Mouse (Mus musculus) ES-CJ7 (cell line): Measurements from ENCODE around the gene Gm12185.
A peak's percentile ranks its signal among the peaks of the same experiment; 100 is the strongest.
"Not testable (repeated sequence)": the region's sequence is repeated elsewhere in the genome, so short reads cannot be mapped to it uniquely, and the experiment has no call there.

Experiments used
- DNase-seq: peaks from one replicate; pipeline ENCODE4 v3.0.0; 2011; ENCODE audit warnings: low read depth, low spot score

The Gm12185 gene

DNA sequence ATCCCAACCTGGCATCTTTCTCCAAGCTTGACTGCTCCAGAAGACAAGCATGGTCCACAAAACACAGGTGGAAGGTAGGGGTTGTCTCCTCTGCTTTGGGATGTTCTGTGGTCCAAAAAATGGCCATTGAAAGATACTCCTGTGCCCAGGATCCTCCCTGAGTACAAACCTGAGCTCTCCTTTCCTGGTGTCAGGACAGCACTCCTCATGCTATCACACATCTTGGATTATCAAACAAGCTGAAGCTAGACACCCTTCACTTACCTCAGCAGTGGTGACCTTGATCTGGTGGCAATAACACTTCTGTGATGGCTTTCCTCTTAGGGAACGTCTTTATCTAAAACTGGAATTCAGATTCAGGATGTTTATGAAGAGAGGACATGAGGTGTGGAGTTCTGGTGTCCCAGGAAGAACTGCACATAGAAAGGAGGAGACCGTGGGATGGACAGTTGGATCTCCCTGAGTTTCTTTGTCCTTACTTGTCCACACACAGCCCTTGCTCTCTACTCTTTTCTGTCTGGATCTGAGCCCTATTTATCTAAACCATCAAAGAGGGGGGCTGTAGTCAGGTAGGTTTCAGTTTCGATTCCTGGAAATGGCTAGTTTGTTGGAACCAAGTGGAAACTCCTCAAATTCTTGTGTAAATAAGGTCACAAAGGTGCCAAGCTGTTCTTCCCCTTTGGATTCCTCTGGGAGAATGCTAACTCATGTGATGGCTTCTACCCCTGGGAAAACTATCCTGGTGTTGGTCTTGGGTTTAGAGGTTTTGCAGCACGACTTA, at the start of gene Gm12185:
Gene Gm12185 (minus strand): TSS at position 487 of the 781 bp plus-strand sequence.
- DNase-seq: peak; percentile 21

DNA sequence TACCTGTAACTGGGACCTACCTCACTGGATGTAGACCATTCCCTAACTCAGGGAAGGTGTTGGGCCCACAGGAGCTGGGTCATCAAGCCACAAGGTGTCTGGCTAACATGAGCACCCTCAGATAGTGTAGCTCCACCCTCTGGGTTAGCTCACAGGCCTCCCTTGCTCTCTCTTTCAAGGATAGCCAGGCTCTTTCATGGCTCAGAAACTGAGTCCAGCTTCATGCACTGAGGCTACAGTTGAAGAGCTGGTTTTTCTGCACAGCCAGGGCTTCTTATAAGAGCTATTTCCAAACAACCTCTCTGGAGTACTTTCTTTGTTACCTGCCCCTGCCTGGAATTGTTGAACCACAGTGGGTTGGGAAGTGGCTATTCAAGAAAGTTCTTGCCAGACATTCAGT, 20.0 kb upstream of the Gm12185 start:
- DNase-seq: not testable (repeated sequence)

DNA sequence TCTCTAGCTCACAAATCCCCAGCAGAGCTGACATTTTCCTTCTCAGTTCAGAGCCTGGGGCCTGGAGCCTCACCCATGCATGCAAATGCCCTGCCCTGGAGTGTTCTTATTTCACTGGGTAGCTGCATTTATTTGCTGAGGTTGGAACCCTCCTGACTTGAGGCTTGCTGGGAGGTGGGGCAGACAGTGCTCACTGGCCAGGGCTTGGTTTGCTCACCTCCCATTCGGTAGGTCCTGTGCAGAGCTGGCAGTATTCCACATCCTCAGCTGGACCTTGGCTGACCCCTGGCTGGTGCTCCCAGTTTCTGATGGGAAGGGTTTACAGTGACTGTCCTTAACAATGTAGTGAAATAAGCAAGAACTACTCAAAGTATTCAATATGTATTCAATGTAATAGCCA, 14.8 kb upstream of the Gm12185 start:
- DNase-seq: not testable (repeated sequence)

DNA sequence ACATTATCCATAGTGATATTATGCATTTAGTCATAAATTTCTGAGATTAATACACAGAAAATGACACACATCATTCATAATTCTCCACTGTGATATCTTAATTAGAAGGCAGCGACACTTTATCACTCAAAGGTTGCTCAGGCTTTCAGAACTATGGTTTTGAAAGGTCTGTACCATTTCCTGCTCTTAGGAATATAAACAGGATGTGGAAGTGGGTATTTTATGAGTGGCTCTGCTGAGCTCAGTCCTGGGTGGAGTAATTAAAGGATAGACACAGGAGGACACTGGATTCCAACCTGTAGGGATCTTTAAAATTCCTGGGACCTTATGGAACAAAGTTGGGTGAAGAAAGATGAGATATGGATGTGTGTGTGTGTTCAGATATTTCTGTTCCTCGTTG, 14.3 kb upstream of the Gm12185 start:
- DNase-seq: not testable (repeated sequence)

DNA sequence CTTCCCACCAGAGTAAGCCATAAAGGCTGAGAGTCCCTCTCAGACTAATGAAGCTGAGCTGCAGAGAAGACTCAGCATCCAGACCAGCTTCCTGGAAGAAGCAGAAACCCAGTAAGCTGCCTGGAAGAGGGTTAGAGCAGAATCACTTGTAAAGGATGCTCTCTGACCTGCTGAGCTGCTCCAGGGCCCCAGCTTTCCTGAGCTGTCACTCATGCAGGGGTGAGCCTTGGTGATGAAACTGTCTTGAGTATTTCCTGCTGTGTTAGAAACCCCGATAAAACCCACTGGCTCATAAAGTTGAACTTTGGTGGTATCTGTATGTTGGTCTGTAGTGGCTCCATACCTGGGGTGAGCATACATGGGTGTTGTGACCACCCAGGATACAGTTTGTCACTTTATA, 8.4 kb upstream of the Gm12185 start:
- DNase-seq: not testable (repeated sequence)

DNA sequence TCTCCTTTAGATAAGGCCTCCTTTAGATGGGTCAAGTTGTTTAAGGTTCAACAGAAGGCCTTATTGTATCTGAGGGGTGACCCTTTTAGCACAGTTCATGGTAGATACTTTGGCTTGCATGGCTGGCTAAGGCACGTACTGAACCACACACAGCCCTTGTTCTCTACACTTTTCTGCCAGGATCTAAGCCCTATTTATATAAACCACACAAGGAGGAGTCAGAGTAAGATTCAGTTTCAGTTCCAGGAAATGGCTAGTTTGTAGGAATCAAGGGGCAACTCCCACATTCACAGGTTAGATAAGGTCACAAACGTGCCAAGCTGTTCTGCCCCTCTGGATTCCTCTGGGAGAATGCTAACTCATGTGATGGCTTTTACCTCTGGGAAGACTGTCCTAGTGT, 2.0 kb upstream of the Gm12185 start, which contains the start of gene Tgtp1:
Gene Tgtp1 (minus strand): TSS at position 155 of the 400 bp plus-strand sequence.
- not testable (repeated sequence) for DNase-seq

DNA sequence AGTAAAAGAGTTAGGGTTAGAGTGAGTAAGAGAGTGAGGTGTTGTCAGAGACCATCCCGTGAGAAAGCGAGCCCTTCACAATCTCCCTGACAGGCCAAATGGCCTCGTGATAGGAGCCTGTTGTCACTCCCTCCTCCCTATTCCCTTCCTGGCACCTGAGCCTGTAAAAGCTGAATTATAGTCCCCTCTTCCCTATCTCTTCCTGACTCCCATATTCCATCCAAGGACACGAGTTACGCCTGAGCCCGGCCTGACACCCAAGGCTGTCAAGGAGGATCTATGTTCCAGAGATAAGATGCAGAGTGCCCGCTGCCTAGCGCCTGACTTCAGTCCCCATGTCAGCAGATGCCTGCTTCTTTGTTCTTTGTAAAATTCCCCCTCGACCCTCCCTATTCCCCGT, 1.3 kb upstream of the Gm12185 start:
- not testable (repeated sequence) for DNase-seq

DNA sequence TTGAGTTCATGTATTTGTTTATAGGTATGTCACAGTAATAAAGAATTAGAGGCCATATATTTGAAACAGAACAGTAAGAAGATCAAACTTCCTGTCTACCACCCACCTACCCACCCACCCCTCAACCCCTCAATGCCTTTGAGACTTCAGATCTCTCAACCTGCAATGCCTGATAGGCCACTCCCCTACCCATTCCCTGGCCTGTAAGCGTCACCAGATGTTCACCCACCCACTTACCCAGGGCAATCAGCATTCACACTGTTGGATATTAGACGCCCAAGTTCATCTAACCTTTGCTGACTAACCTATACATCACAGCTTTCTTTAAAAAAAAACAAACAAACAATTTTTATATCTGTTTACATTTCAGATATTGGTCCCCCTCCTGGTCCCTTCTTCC, 2.0 kb downstream of the Gm12185 start:
- DNase-seq: not testable (repeated sequence)

DNA sequence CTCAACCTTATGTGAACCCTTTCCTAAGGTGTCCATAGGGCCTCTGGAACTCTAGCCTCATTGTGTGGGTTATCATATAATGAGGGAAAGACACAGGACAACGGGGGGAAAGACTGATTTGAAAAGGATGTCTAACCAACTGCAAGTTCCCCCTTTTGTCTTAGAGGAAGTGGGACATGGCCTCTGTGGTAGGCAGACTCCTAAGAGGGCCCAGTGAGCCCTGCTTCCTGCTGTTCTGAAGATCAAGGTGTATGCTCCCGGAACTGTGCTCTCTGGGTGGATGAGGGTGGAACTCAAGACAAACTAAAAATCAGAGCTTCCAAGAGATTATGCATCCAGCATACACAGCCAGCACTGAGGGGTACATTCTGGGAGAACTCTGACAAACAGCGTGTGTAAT, 3.8 kb downstream of the Gm12185 start:
- not testable (repeated sequence) for DNase-seq

DNA sequence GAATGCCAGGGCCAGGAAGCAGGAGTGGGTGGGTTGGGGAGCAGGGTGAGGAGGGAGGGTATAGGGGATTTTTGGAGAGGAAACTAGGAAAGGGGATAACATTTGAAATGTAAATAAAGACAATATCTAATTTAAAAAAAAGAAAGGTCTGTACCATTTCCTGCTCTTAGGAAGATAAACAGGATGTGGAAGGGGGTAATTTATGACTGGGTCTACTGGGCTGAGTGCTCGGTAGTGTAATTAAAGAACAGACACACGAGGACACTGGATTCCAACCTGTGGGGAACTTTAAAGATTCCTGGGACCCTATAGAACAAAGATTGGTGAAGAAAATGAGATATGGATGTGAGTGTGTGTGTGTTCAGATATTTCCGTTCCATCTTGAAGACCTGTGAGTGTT, 9.2 kb downstream of the Gm12185 start:
- not testable (repeated sequence) for DNase-seq

DNA sequence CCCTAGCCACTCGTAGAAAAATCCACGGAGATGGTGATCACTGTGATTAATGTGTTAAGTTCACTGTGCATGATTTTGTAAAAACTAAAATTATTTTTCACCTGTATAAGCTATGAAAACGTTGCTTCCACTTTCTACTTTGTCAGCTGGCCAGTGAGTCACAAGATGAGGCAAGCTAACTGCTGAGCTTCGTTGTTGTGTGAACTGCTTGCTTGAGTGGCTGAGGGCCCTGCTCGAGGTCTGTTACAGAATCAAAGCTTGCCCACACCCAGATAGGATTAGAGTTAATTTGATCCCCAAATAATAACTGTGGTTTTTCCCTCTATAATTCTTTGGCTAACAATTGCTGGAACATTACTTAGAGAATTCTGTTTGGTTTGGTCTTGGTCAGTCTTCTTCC, 12.0 kb downstream of the Gm12185 start:
- DNase-seq: not testable (repeated sequence)

DNA sequence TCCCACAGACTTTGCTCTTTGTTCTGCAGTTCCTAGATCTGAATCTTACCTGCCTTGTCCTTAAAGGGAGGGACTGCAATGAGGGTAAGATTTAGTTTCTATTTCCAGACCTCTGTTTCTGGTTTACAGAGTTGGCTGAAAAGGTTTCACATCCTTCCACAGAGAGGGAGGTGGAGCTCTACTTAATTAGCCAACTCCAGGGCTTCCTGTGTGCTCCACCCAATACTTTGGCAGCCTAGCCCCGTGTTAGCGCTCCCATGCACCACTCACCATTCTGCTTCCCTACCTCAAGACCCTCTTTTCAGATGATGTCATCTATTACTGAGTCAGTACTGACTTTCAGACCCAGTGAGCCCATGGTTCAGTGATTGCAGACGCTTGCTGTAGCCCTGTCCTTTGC, 12.8 kb downstream of the Gm12185 start, which contains the start of gene 9930111J21Rik1:
Gene 9930111J21Rik1 (minus strand): TSS at position 148 of the 400 bp plus-strand sequence.
- DNase-seq: not testable (repeated sequence)

DNA sequence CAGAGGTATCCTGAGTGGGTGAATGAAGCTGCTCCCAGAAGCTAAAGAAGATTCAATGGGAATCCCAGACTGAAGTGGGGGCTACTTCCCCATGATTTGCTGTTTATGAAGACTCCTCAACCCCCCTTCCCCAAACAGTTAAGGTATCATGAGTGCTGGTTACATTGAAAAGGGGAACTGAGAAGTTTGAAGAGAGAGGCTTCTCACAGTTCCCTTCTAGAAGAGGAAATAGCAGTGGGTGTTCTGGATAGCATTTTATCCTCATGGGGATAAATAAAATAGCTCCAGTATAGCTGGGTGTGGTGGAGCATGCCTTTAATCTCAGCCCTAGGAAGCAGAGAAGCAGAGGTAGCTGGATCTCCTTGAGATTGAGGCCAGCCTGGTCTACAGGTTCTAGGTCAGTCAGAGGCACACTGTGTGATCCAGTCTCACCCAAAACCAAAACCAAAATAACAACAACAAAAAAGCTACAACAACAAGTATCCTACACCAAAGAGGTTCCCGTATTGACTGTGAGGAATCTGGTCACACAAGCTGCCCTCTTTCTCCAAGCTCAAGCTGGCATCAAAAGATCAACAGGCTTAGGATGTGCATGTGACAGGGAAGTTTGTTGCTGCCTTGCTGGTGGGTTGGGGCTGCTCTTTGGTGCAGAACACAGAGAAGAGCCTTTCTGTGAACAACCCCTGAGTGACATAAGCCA, 13.6 kb downstream of the Gm12185 start, which contains the start of gene Olfr56:
Gene Olfr56 (plus strand): TSS at position 650 of the 700 bp plus-strand sequence.
- not testable (repeated sequence) for DNase-seq

DNA sequence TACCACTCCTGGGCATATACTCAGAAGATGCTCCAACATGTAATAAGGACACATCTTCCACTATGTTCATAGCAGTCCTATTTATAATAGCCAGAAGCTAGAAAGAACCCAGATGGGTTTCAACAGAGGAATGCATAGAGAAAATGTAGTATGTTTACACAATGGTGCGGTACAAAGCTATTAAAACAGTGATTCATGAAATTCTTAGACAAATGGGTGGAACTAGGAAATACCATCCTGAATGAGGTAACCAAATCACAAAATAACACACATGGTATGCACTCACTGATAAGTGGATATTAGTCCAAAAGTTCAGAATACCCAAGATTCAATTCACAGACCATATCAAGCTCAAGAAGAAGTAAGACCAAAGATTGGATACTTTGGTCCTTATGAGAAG, 17.3 kb downstream of the Gm12185 start:
- DNase-seq: not testable (repeated sequence)

DNA sequence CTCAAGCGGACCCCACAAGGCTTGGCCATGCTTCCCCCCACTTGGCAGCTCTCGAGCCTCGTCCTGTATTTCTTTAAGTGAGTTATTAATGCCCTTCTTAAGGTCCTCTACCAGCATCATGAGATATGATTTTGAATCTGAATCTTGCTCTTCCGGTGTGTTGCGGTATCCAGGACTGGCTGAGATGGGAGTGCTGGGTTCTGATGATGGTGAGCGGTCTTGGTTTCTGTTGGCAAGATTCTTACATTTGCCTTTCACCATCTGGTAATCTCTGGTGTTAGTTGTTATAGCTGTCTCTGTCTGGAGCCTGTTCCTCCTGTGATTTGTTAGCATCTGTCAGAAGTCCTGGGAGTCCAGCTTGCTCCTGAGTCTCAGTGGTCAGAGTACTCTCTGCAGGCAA, 45.9 kb downstream of the Gm12185 start, which contains the start of gene Psme2b:
Gene Psme2b (minus strand): TSS at position 101 of the 400 bp plus-strand sequence.
- not testable (repeated sequence) for DNase-seq

DNA sequence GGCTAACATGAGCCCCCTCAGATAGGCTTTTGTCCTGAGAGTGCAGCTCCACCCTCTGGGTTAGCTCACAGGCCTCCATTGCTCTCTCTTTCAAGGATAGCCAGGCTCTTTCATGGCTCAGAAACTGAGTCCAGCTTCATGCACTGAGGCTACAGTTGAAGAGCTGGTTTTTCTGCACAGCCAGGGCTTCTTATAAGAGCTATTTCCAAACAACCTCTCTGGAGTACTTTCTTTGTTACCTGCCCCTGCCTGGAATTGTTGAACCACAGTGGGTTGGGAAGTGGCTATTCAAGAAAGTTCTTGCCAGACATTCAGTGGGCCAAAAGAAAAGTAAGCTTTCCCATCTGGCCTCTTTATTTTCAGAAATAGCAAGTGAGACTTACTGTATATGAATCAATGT, 52.7 kb downstream of the Gm12185 start:
- not testable (repeated sequence) for DNase-seq

DNA sequence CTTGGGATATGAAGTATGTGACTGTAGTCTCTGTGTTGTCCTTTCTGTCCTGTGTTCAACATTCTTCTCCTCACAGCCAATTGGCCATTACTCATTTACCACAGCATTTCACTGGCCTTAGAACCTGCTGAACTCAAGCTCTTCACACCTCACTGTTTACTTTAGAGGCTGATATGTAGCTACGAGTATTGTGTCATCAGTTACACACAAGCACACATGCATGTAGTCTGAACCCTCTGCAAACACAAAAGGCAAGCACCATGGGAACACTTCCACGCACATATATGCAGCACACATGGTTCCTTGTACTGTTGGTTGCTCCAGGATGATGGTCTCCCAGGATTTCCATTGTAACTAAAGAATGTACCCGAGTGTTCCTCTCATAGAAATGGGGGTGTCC, 56.7 kb downstream of the Gm12185 start:
- DNase-seq: not testable (repeated sequence)

DNA sequence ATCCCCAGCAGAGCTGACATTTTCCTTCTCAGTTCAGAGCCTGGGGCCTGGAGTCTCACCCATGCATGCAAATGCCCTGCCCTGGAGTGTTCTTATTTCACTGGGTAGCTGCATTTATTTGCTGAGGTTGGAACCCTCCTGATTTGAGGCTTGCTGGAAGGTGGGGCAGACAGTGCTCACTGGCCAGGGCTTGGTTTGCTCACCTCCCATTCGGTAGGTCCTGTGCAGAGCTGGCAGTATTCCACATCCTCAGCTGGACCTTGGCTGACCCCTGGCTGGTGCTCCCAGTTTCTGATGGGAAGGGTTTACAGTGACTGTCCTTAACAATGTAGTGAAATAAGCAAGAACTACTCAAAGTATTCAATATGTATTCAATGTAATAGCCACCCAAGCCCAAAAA, 58.1 kb downstream of the Gm12185 start:
- DNase-seq: not testable (repeated sequence)

DNA sequence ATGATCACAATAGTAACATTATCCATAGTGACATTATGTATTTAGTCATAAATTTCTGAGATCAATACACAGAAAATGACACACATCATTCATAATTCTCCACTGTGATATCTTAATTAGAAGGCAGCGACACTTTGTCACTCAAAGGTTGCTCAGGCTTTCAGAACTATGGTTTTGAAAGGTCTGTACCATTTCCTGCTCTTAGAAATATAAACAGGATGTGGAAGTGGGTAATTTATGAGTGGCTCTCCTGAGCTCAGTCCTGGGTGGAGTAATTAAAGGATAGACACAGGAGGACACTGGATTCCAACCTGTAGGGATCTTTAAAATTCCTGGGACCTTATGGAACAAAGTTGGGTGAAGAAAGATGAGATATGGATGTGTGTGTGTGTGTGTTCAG, 58.6 kb downstream of the Gm12185 start:
- DNase-seq: not testable (repeated sequence)

DNA sequence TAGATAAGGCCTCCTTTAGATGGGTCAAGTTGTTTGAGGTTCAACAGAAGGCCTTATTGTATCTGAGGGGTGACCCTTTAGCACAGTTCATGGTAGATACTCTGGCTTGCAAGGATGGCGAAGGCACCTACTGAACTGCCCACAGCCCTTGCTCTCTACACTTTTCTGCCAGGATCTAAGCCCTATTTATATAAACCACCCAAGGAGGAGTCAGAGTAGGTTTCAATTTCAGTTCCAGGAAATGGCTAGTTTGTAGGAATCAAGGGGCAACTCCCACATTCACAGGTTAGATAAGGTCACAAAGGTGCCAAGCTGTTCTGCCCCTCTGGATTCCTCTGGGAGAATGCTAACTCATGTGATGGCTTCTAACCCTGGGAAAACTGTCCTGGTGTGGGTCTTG, 64.0 kb downstream of the Gm12185 start:
- DNase-seq: not testable (repeated sequence)

DNA sequence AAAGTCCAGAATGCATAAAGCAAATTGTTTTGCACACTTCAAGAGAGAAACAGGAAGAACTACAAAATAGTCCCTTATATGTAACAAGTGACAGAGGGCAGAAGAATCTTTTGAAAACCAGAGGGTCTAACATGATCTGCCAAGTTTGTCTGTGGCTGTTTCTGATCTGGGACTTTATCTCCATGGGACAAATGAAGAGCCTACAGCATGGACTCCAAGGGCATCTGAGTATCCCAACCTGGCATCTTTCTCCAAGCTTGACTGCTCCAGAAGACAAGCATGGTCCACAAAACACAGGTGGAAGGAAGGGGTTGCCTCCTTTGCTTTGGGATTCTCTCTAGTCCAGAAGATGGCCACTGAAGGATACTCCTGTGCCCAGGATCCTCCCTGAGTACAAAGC, 65.6 kb downstream of the Gm12185 start:
- not testable (repeated sequence) for DNase-seq

DNA sequence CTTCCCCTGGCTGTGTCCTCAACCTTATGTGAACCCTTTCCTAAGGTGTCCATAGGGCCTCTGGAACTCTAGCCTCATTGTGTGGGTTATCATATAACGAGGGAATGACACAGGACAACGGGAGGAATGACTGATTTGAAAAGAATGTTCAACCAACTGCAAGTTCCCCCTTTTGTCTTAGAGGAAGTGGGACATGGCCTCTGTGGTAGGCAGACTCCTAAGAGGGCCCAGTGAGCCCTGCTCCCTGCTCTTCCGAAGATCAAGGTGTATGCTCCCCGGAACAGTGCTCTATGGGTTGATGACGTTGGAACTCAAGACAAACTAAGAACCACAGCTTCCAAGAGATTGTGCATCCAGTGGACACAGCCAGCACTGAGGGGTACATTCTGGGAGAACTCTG, 68.2 kb downstream of the Gm12185 start:
- not testable (repeated sequence) for DNase-seq
